Mouse (Mus musculus): ENCODE measurements around the gene Tfpt. TPM values are rescaled to one million over a fixed set of nuclear protein-coding genes. Genes with fewer than 3 reads are reported as not detected.

Gene Tfpt
- polyA plus RNA-seq, 1 experiment from 2014 or later: 38.9 TPM

Small RNA genes within 50 kb of the gene (microRNA-seq; reads per million reads assigned to microRNA genes)
- gene Gm25100: not detected
- 4.5 reads per million, percentile 18 among the genes with 10 or more reads in this experiment for gene Mir3572

Other genes with a start within 250 kb of the Tfpt start
- gene Cacng8, start 239.2 kb downstream of the Tfpt start, polyA plus RNA-seq (2015; fragmentation: Nextera tagmentation; extraction: Ambion mirVana): 12.9 and 13.9 TPM in 2 replicates
- gene Cacng6, start 205.7 kb downstream of the Tfpt start, polyA plus RNA-seq (2015; fragmentation: Nextera tagmentation; extraction: Ambion mirVana): not detected in 2 replicates
- gene Tarm1, start 127.3 kb downstream of the Tfpt start, polyA plus RNA-seq (2015; fragmentation: Nextera tagmentation; extraction: Ambion mirVana): not detected in 2 replicates
- gene Oscar, start 13.8 kb downstream of the Tfpt start, polyA plus RNA-seq (2015; fragmentation: Nextera tagmentation; extraction: Ambion mirVana): 0.26 and 0.42 TPM in 2 replicates
- 440 and 458 TPM in 2 replicates for gene Ndufa3, start 12.6 kb downstream of the Tfpt start, polyA plus RNA-seq (2015; fragmentation: Nextera tagmentation; extraction: Ambion mirVana)
- gene Prpf31, start 56 bp upstream of the Tfpt start, polyA plus RNA-seq (2015; fragmentation: Nextera tagmentation; extraction: Ambion mirVana): 114 and 117 TPM in 2 replicates
- gene Cnot3, start 15.3 kb upstream of the Tfpt start, polyA plus RNA-seq (2015; fragmentation: Nextera tagmentation; extraction: Ambion mirVana): 48.7 and 57.8 TPM in 2 replicates
- gene Leng1, start 35.9 kb upstream of the Tfpt start, polyA plus RNA-seq (2015; fragmentation: Nextera tagmentation; extraction: Ambion mirVana): 16.5 and 16.8 TPM in 2 replicates
- gene Tmc4, start 47.6 kb upstream of the Tfpt start, polyA plus RNA-seq (2015; fragmentation: Nextera tagmentation; extraction: Ambion mirVana): 4.0 and 4.3 TPM in 2 replicates
- 205 and 225 TPM in 2 replicates for gene Tsen34, start 62.9 kb upstream of the Tfpt start, polyA plus RNA-seq (2015; fragmentation: Nextera tagmentation; extraction: Ambion mirVana)
- gene Mboat7, start 63.6 kb upstream of the Tfpt start, polyA plus RNA-seq (2015; fragmentation: Nextera tagmentation; extraction: Ambion mirVana): 53.4 and 54.5 TPM in 2 replicates
- 994 and 1,009 TPM in 2 replicates for gene Rps9, start 74.1 kb upstream of the Tfpt start, polyA plus RNA-seq (2015; fragmentation: Nextera tagmentation; extraction: Ambion mirVana)
- 0.15 and 0.37 TPM in 2 replicates for gene Pirb, start 90.5 kb upstream of the Tfpt start, polyA plus RNA-seq (2015; fragmentation: Nextera tagmentation; extraction: Ambion mirVana)
- not detected in 2 replicates for gene Gm15448, start 195.8 kb upstream of the Tfpt start, polyA plus RNA-seq (2015; fragmentation: Nextera tagmentation; extraction: Ambion mirVana)
- not detected in 2 replicates for gene Pira2, start 215.1 kb upstream of the Tfpt start, polyA plus RNA-seq (2015; fragmentation: Nextera tagmentation; extraction: Ambion mirVana)

Measured in midbrain, embryonic 13.5 days (tissue).